Mouse (Mus musculus) heart, embryonic 16.5 days (tissue): ENCODE measurements at regions not wholly inside any gene's neighbourhood (a gene's known extent, or its start where the extent isn't known, plus 50 kb on each side); places are given as distances from the start of the nearest gene placed in this dataset.
"Not testable (repeated sequence)": the region's sequence is repeated elsewhere in the genome, so short reads cannot be mapped to it uniquely, and the experiment has no call there.

Source experiments
- ATAC-seq: fragments of 200-750 bp; cut with Nextera tagmentation; replicated peaks from 2 replicates; pipeline ENCODE4 v1.8.0; 2017; ENCODE audit warnings: moderate number of reproducible peaks; ENCODE audit not compliant: insufficient read depth, low FRiP score; ENCODE audit errors: extremely low read depth
- H3K27ac ChIP-seq: fragments of 300-500 bp; sonication (generic); 2 replicates; pipeline ENCODE4 v1.5.1; 2014; ENCODE audit warnings: mild to moderate bottlenecking, low read length, control low read depth, moderate library complexity
- H3K27me3 ChIP-seq: fragments of 300-500 bp; sonication (generic); 2 replicates; pipeline ENCODE4 v1.6.1; 2014; ENCODE audit warnings: low read length, mixed read lengths; ENCODE audit not compliant: control insufficient read depth, insufficient read depth
- H3K36me3 ChIP-seq: fragments of 300-500 bp; sonication (generic); 2 replicates; pipeline ENCODE4 v1.6.1; 2014; ENCODE audit not compliant: control insufficient read depth, insufficient read depth
- H3K4me1 ChIP-seq: fragments of 300-500 bp; sonication (generic); 2 replicates; pipeline ENCODE4 v1.6.1; 2014; ENCODE audit warnings: low read length, mixed read lengths; ENCODE audit not compliant: control insufficient read depth, insufficient read depth
- H3K4me2 ChIP-seq: fragments of 300-500 bp; sonication (generic); 2 replicates; pipeline ENCODE4 v1.6.1; 2014; ENCODE audit warnings: low read depth, mild to moderate bottlenecking, control low read depth, low read length
- H3K4me3 ChIP-seq: fragments of 300-500 bp; sonication (generic); 2 replicates; pipeline ENCODE4 v1.5.1; 2014; ENCODE audit warnings: mild to moderate bottlenecking, control low read depth, low read length
- H3K9ac ChIP-seq: fragments of 300-500 bp; sonication (generic); 2 replicates; pipeline ENCODE4 v1.6.1; 2014; ENCODE audit warnings: low read length, control low read depth
- H3K9me3 ChIP-seq: fragments of 300-500 bp; sonication (generic); replicated peaks from 2 replicates; pipeline ENCODE4 v1.6.1; 2016; ENCODE audit warnings: low read length; ENCODE audit not compliant: control insufficient read depth
- WGBS: fragments of 180-500 bp; shearing (Covaris S2); extraction: QIAGEN DNeasy Blood & Tissue Kit; methylation state at CpG from one replicate; pipeline ENCODE4 v1.1.7; 2014; 5-methylcytosine and 5-hydroxymethylcytosine counted together

- no peak overlapping the region for H3K9ac ChIP-seq
- H3K36me3 ChIP-seq, result no peaks in the 10 kb centered on the region
- 79% methylated on average over 5 of the region's 5 CpGs for WGBS
- no peak overlapping the region for H3K27ac ChIP-seq
- H3K27me3 ChIP-seq, result no peaks in the 10 kb centered on the region
- no peak overlapping the region for H3K4me2 ChIP-seq
- H3K9me3 ChIP-seq, result no peaks in the 10 kb centered on the region
- no peak overlapping the region for H3K4me3 ChIP-seq
- no peak for ATAC-seq
- H3K4me1 ChIP-seq, result no peaks in the 10 kb centered on the region
Measured at GRCm38 (mm10) chr5:25639187-25639586, 66.4 kb downstream of the Xrcc2 start.

- no peak overlapping the region for H3K4me2 ChIP-seq
- no peak for ATAC-seq
- H3K9ac ChIP-seq, result no peak overlapping the region
- no peaks in the 10 kb centered on the region for H3K9me3 ChIP-seq
- no peaks in the 10 kb centered on the region for H3K36me3 ChIP-seq
- no peaks in the 10 kb centered on the region for H3K4me1 ChIP-seq
- no peak overlapping the region for H3K4me3 ChIP-seq
- H3K27me3 ChIP-seq, result no peaks in the 10 kb centered on the region
- no peak overlapping the region for H3K27ac ChIP-seq
Measured at GRCm38 (mm10) chr5:25638097-25638496, 67.5 kb downstream of the Xrcc2 start.

DNA sequence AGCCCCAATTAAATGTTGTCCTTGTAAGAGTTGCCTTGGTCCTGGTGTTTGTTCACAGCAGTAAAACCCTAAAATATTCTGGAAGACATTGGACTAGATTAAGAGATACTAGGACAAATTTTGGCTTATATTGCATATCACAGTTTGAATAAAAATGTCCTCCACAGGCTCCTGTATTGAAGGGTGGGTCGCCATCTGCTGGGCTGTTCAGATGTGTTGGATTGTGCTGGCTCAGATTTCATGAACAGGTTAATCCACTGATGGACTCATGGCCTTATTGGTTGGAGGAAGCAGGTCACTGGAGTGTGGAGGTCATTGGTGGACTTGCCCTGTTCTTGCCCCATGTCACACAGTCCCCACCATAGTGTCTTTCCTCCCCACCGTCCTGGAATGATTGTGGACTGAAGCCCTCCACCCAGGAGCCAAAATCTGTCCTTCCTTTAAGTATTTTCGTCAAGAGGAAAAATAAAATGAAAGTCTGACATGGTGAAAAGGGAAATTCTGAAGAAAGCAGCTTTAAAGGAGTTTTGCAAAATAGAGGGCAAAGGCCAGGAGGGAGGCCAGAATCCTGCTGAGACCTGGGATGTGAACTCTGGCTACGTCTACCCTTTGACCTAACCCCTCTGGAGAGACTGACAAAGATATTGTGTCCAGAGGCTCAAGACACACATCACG lies 72.6 kb downstream of the Xrcc2 start:
- no peak for ATAC-seq
- no peak overlapping the region for H3K4me2 ChIP-seq

DNA sequence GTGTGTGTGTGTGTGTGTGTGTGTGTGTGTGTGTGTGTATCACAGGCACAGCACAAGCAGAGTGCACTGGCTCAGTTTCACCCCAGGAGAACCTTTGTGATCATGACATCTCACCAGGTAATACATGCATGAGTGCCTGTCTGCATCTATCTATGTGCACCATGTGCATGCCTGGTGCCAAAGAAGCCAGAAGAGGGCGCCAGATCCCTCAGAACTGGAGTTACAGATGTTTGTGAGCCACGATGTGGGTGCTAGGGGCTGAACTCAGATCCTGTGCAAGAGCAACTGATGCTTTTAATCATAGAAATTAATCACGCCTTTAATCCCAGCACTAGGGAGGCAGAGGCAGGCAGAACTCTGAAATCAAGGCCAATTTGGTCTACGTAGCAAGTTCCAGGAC lies 75.9 kb downstream of the Xrcc2 start:
- ATAC-seq, result no peak
- H3K4me1 ChIP-seq, result no peaks in the 10 kb centered on the region
- H3K27me3 ChIP-seq, result no peaks in the 10 kb centered on the region
- H3K27ac ChIP-seq, result no peak overlapping the region
- peaks cover 6% of the 10 kb centered on the region for H3K9me3 ChIP-seq
- no peak overlapping the region for H3K4me2 ChIP-seq
- no peaks in the 10 kb centered on the region for H3K36me3 ChIP-seq
- no peak overlapping the region for H3K4me3 ChIP-seq
- H3K9ac ChIP-seq, result no peak overlapping the region
- WGBS, result 82% methylated on average over 4 of the region's 4 CpGs

More for the DNA sequence above, 72.6 kb downstream of the Xrcc2 start:
- Histone ChIP-seq H3K27me3 (no peaks in the 10 kb centered on the region), H3K4me3 (no peak overlapping the region), H3K9me3 (peaks cover 6% of the 10 kb centered on the region), H3K4me1 (no peaks in the 10 kb centered on the region), H3K27ac (no peak overlapping the region), H3K9ac (no peak overlapping the region), H3K36me3 (no peaks in the 10 kb centered on the region)
- WGBS, result 81% methylated on average over 5 of the region's 5 CpGs

DNA sequence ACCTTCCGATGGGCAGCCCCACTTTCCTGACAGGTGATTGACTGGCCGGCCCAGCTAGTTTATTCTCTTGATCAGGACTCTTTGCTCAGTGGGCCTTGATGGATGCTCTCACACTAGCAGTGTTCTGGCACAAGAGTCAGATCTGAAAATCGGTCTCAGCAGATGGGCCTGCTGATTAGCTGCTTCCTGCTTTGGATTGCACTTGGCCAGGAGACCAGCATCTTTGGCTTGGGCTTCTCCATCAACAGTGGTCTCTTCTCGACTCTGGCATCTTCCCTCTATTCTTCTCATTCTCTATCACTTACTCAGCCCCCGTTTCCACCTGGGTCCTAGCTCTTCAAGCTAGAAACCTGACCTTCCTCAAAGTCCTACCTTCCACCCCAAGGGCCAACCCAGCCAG lies 77.1 kb downstream of the Xrcc2 start:
- ATAC-seq, result no peak
- Histone ChIP-seq H3K9me3 (peaks cover 6% of the 10 kb centered on the region), H3K27ac (no peak overlapping the region), H3K4me1 (no peaks in the 10 kb centered on the region), H3K36me3 (no peaks in the 10 kb centered on the region), H3K9ac (no peak overlapping the region), H3K4me3 (no peak overlapping the region), H3K27me3 (no peaks in the 10 kb centered on the region), H3K4me2 (no peak overlapping the region)
- WGBS, result 79% methylated on average over 5 of the region's 5 CpGs

- no peak overlapping the region for H3K4me3 ChIP-seq
- H3K9ac ChIP-seq, result no peak overlapping the region
- no peaks in the 10 kb centered on the region for H3K27me3 ChIP-seq
- ATAC-seq, result no peak
- H3K9me3 ChIP-seq, result peaks cover 6% of the 10 kb centered on the region
- H3K4me2 ChIP-seq, result no peak overlapping the region
- no peaks in the 10 kb centered on the region for H3K4me1 ChIP-seq
- 62% methylated on average over 4 of the region's 5 CpGs for WGBS
- no peaks in the 10 kb centered on the region for H3K36me3 ChIP-seq
- H3K27ac ChIP-seq, result no peak overlapping the region
Measured at GRCm38 (mm10) chr5:25627086-25627485, 78.5 kb downstream of the Xrcc2 start.

- Histone ChIP-seq H3K4me3 (no peak overlapping the region), H3K4me1 (no peaks in the 10 kb centered on the region), H3K4me2 (no peak overlapping the region), H3K36me3 (no peaks in the 10 kb centered on the region), H3K9ac (no peak overlapping the region), H3K27ac (no peak overlapping the region), H3K9me3 (no peaks in the 10 kb centered on the region), H3K27me3 (no peaks in the 10 kb centered on the region)
- ATAC-seq, result no peak
- 69% methylated on average over 1 of the region's 1 CpGs for WGBS
Measured at GRCm38 (mm10) chr5:25624029-25624428, 81.6 kb downstream of the Xrcc2 start.

DNA sequence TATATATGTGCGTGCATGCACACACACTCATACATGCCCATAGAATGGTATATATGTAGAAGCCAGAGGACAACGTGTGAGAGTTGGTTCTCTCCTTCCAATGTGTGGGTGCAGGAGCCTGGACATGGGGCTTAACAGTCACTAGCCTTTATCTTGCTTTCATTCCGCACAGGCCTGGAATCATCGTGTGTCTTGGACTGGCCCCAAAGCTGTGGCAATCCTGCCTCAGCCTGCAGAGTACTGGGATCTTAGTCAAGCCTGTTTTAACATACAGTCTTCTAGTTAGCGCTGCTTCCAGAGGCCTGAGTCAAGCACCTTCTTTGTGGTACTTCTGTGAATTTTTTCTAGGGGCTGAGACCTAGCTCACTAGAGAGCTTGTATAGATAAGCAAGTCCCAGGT lies 85.8 kb downstream of the Xrcc2 start:
- Histone ChIP-seq H3K27ac (no peak overlapping the region), H3K4me1 (no peaks in the 10 kb centered on the region), H3K4me3 (no peak overlapping the region), H3K9me3 (no peaks in the 10 kb centered on the region), H3K9ac (no peak overlapping the region), H3K36me3 (no peaks in the 10 kb centered on the region), H3K27me3 (no peaks in the 10 kb centered on the region), H3K4me2 (no peak overlapping the region)
- no peak for ATAC-seq
- WGBS, result 64% methylated on average over 5 of the region's 5 CpGs

- not testable (repeated sequence) for H3K36me3 ChIP-seq, ATAC-seq, H3K27me3 ChIP-seq, H3K9ac ChIP-seq, H3K9me3 ChIP-seq, H3K4me3 ChIP-seq, H3K4me2 ChIP-seq, H3K4me1 ChIP-seq, H3K27ac ChIP-seq
- WGBS, result 60% methylated on average over 2 of the region's 2 CpGs
Measured at GRCm38 (mm10) chr5:25619337-25619736, 86.3 kb downstream of the Xrcc2 start.
